Mouse (Mus musculus): ENCODE measurements around the gene Eif4ebp2.
"Not testable (repeated sequence)": the region's sequence is repeated elsewhere in the genome, so short reads cannot be mapped to it uniquely, and the experiment has no call there.

Gene Eif4ebp2

GRCm38 (mm10) chr10:61465009-61465408, 12.5 kb upstream of the Eif4ebp2 start:
- no peak for DNase-seq (ENCODE audit: low spot score)

- no peak for DNase-seq (ENCODE audit: low spot score)
Observed at GRCm38 (mm10) chr10:61457182-61457581, 4.7 kb upstream of the Eif4ebp2 start.

GRCm38 (mm10) chr10:61453171-61453570, 710 bp upstream of the Eif4ebp2 start:
- not testable (repeated sequence) for DNase-seq (ENCODE audit: low spot score)

- DNase-seq (ENCODE audit: low spot score) = peak; percentile 38
Observed at GRCm38 (mm10) chr10:61451931-61452617, 387 bp downstream of the Eif4ebp2 start.

GRCm38 (mm10) chr10:61451463-61451930, 964 bp downstream of the Eif4ebp2 start:
- no peak for DNase-seq (ENCODE audit: low spot score)

- no peak for DNase-seq (ENCODE audit: low spot score)
Observed at GRCm38 (mm10) chr10:61448834-61449233, 3.6 kb downstream of the Eif4ebp2 start.

- DNase-seq (ENCODE audit: low spot score) = no peak
Observed at GRCm38 (mm10) chr10:61447581-61448353, 4.7 kb downstream of the Eif4ebp2 start.

- DNase-seq (ENCODE audit: low spot score) = no peak
Observed at GRCm38 (mm10) chr10:61445016-61445415, 7.4 kb downstream of the Eif4ebp2 start.

- no peak for DNase-seq (ENCODE audit: low spot score)
Observed at GRCm38 (mm10) chr10:61443876-61444275, 8.6 kb downstream of the Eif4ebp2 start.

GRCm38 (mm10) chr10:61443456-61443855, 9.0 kb downstream of the Eif4ebp2 start:
- DNase-seq (ENCODE audit: low spot score) = no peak

GRCm38 (mm10) chr10:61440202-61440800, 12.2 kb downstream of the Eif4ebp2 start:
- DNase-seq (ENCODE audit: low spot score) = no peak

- no peak for DNase-seq (ENCODE audit: low spot score)
Observed at GRCm38 (mm10) chr10:61431375-61431774, 21.1 kb downstream of the Eif4ebp2 start.

- no peak for DNase-seq (ENCODE audit: low spot score)
Observed at GRCm38 (mm10) chr10:61429043-61429442, 23.4 kb downstream of the Eif4ebp2 start.

GRCm38 (mm10) chr10:61428416-61428815, 24.0 kb downstream of the Eif4ebp2 start:
- DNase-seq (ENCODE audit: low spot score) = no peak

GRCm38 (mm10) chr10:61427951-61428350, 24.5 kb downstream of the Eif4ebp2 start:
- DNase-seq (ENCODE audit: low spot score) = no peak

GRCm38 (mm10) chr10:61426251-61426757, 26.2 kb downstream of the Eif4ebp2 start:
- DNase-seq (ENCODE audit: low spot score) = no peak

GRCm38 (mm10) chr10:61425047-61425446, 27.4 kb downstream of the Eif4ebp2 start:
- no peak for DNase-seq (ENCODE audit: low spot score)

- DNase-seq (ENCODE audit: low spot score) = no peak
Observed at GRCm38 (mm10) chr10:61424500-61424899, 28.0 kb downstream of the Eif4ebp2 start.

GRCm38 (mm10) chr10:61423289-61423688, 29.2 kb downstream of the Eif4ebp2 start:
- DNase-seq (ENCODE audit: low spot score) = no peak

- no peak for DNase-seq (ENCODE audit: low spot score)
Observed at GRCm38 (mm10) chr10:61422861-61423260, 29.6 kb downstream of the Eif4ebp2 start.

- DNase-seq (ENCODE audit: low spot score) = no peak
Observed at GRCm38 (mm10) chr10:61420011-61420410, 32.5 kb downstream of the Eif4ebp2 start.

- no peak for DNase-seq (ENCODE audit: low spot score)
Observed at GRCm38 (mm10) chr10:61419146-61419545, 33.3 kb downstream of the Eif4ebp2 start.

Measured in urinary bladder, postnatal 25 days (tissue).